Mouse (Mus musculus) C2C12 (cell line): Measurements from ENCODE around the gene Mavs. TPM values are rescaled to one million over a fixed set of nuclear protein-coding genes. Genes with fewer than 3 reads are reported as not detected.

Experiments used
- H3K27me3 ChIP-seq: one replicate; pipeline ENCODE4 v1.6.1; 2011; ENCODE audit not compliant: control insufficient read depth, insufficient read depth, insufficient read length
- H3K36me3 ChIP-seq: one replicate; pipeline ENCODE4 v1.6.1; 2011; ENCODE audit not compliant: control insufficient read depth, insufficient read depth
- H3K4me3 ChIP-seq: one replicate; pipeline ENCODE4 v1.5.1; 2011; ENCODE audit warnings: mild to moderate bottlenecking, control low read depth; ENCODE audit not compliant: poor library complexity, insufficient read depth, severe bottlenecking
- H3K79me2 ChIP-seq: one replicate; pipeline ENCODE4 v1.6.1; 2011; ENCODE audit not compliant: control insufficient read depth, insufficient read depth
- H3K79me3 ChIP-seq: one replicate; pipeline ENCODE4 v1.6.1; 2011; ENCODE audit warnings: low read depth, control low read depth
- H3ac ChIP-seq: one replicate; pipeline ENCODE3; 2011; ENCODE audit warnings: low read depth; ENCODE audit not compliant: control insufficient read depth, insufficient read length
- CEBPB ChIP-seq: IDR thresholded peaks from one replicate; pipeline ENCODE4 v1.6.1; 2011; ENCODE audit warnings: low read depth, mild to moderate bottlenecking, control low read depth, moderate library complexity
- CTCF ChIP-seq: IDR thresholded peaks from one replicate; pipeline ENCODE4 v1.5.1; 2011; ENCODE audit not compliant: control insufficient read depth, insufficient read depth, insufficient read length
- FOSL1 ChIP-seq: IDR thresholded peaks from one replicate; pipeline ENCODE4 v1.8.0; 2011; ENCODE audit warnings: mild to moderate bottlenecking, low read length; ENCODE audit not compliant: poor library complexity, insufficient read depth, severe bottlenecking
- MAX ChIP-seq: IDR thresholded peaks from one replicate; pipeline ENCODE4 v1.6.1; 2011; ENCODE audit warnings: mild to moderate bottlenecking, control low read depth
- MYOD1 ChIP-seq: IDR thresholded peaks from one replicate; pipeline ENCODE4 v1.6.1; 2011; ENCODE audit warnings: low read depth; ENCODE audit not compliant: control insufficient read depth, insufficient read length
- MYOG ChIP-seq: IDR thresholded peaks from one replicate; pipeline ENCODE4 v1.6.1; 2011; ENCODE audit not compliant: control insufficient read depth, insufficient read length; ENCODE audit errors: extremely low read depth
- USF1 ChIP-seq: IDR thresholded peaks from one replicate; pipeline ENCODE4 v1.6.1; 2011; ENCODE audit warnings: low read depth, mild to moderate bottlenecking, control low read depth, moderate library complexity
- microRNA-seq: library from miRNA; unstranded; fragments of <30 nt; microRNA quantifications from one replicate; pipeline ENCODE4, GENCODE M21; 2019; ENCODE audit warnings: borderline microRNAs expressed
- polyA plus RNA-seq: library from polyadenylated mRNA; unstranded; fragments of >200 nt; fragmentation: generic; extraction: Trizol; gene quantifications from one replicate; pipeline ENCODE4 v1.2.1, GENCODE M21; 2012; ENCODE audit warnings: missing spikeins

The Mavs gene
- polyA plus RNA-seq, 1 experiment = 19.1 TPM

DNA sequence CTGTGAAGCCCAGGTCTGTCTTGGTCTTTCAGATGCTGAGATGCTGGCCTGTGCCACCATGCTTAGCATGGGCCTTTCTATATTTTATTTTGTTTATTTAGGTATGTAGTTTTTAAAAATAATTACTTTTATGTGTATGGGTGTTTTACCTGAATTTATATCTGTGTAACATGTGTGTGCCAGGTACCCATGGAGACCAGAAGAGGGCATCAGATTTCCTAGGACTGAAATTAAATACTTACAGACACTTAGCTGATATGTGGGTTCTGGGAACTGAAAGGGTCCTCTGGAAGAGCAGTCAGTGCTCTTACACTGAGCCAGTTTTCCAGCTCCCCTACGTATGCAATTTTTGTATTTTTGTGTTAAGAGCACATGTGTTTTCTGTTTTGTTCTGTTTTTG lies 52.4 kb downstream of the Mavs start:
- H3K79me2 ChIP-seq = peaks cover 4% of the 10 kb centered on the region
- H3K36me3 ChIP-seq = peaks cover 82% of the 10 kb centered on the region
- no peak overlapping the region for H3K4me3 ChIP-seq
- H3K27me3 ChIP-seq = no peaks in the 10 kb centered on the region
- TF ChIP-seq FOSL1 (no peak), MAX (no peak), CEBPB (no peak), USF1 (no peak), MYOD1 (no peak), CTCF (no peak), MYOG (no peak)
- no peak overlapping the region for H3ac ChIP-seq
- no peaks in the 10 kb centered on the region for H3K79me3 ChIP-seq

- H3ac ChIP-seq = no peak overlapping the region
- H3K79me2 ChIP-seq = no peaks in the 10 kb centered on the region
- TF ChIP-seq USF1 = no peak
- TF ChIP-seq MYOG = no peak
- TF ChIP-seq CTCF = no peak
- TF ChIP-seq CEBPB = no peak
- no peak for TF ChIP-seq FOSL1
- TF ChIP-seq MAX = no peak
- TF ChIP-seq MYOD1 = peak; percentile 15
- no peaks in the 10 kb centered on the region for H3K79me3 ChIP-seq
- no peaks in the 10 kb centered on the region for H3K27me3 ChIP-seq
- peaks cover 92% of the 10 kb centered on the region for H3K36me3 ChIP-seq
- no peak overlapping the region for H3K4me3 ChIP-seq
Measured at GRCm38 (mm10) chr2:131290669-131291068, 56.8 kb downstream of the Mavs start.

DNA sequence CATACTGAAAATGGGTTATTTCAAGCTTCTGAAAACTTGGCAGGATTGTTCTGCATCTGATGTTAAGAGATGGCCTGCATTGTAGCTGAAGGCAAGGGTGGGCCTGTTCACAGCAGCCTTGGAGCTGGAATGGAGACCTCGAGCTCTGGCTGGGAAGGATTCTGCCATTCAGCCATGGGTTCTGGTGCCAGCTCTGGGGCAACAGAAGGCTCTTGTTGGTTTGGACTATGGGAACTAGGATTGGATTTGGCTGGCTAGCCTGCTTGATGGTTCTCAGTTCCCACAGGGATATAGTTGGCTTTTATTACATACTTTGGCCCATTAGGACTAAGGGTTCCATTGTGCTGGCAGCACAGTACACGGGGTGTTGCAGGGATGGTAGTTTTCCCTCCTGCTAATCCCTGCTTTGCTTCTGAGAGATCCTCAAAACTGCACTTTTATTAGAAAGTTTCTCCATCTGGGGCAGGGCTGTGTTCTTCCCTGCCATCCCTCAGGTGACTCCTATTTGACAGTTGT lies 62.9 kb downstream of the Mavs start:
- TF ChIP-seq MYOG = no peak
- no peak for TF ChIP-seq MAX
- no peak for TF ChIP-seq CTCF
- no peak for TF ChIP-seq USF1
- TF ChIP-seq CEBPB = no peak
- TF ChIP-seq FOSL1 = no peak
- TF ChIP-seq MYOD1 = no peak
- Histone ChIP-seq H3K79me3 (no peaks in the 10 kb centered on the region), H3ac (no peak overlapping the region), H3K27me3 (no peaks in the 10 kb centered on the region), H3K36me3 (peaks cover 75% of the 10 kb centered on the region), H3K4me3 (no peak overlapping the region), H3K79me2 (no peaks in the 10 kb centered on the region)

Small RNAs within 50 kb of the gene (microRNA-seq; reads per million reads assigned to microRNA genes)
- 70.3 reads per million, percentile 71 among the genes with 10 or more reads in this experiment for gene Mir103-2

Other genes with a start within 250 kb of the Mavs start
- gene Gfra4, start 191.0 kb upstream of the Mavs start, polyA plus RNA-seq = 0.33 TPM
- not detected for gene Adam33, start 170.2 kb upstream of the Mavs start, polyA plus RNA-seq
- gene Siglec1, start 147.3 kb upstream of the Mavs start, polyA plus RNA-seq = 0.01 TPM
- 6.0 TPM for gene Hspa12b, start 106.8 kb upstream of the Mavs start, polyA plus RNA-seq
- not detected for gene Gm11037, start 100.6 kb upstream of the Mavs start, polyA plus RNA-seq
- gene 1700037H04Rik, start 74.0 kb upstream of the Mavs start, polyA plus RNA-seq = 98.0 TPM
- 168 TPM for gene Cenpb, start 54.0 kb upstream of the Mavs start, polyA plus RNA-seq
- gene Cdc25b, start 47.1 kb upstream of the Mavs start, polyA plus RNA-seq = 73.8 TPM
- gene Spef1, start 46.8 kb upstream of the Mavs start, polyA plus RNA-seq = 7.6 TPM
- 24.1 TPM for gene Ap5s1, start 27.0 kb upstream of the Mavs start, polyA plus RNA-seq
- gene Pank2, start 28.4 kb downstream of the Mavs start, polyA plus RNA-seq = 27.0 TPM
- gene Rnf24, start 118.8 kb downstream of the Mavs start, polyA plus RNA-seq = 4.9 TPM